Mouse (Mus musculus) cerebellum, adult 9-11 months (tissue): ENCODE measurements at regions not wholly inside any gene's neighbourhood (a gene's known extent, or its start where the extent isn't known, plus 50 kb on each side); places are given as distances from the start of the nearest gene placed in this dataset.
A peak's percentile ranks its signal among the peaks of the same experiment; 100 is the strongest.

ENCODE experiments used
- DNase-seq: peaks from one replicate; pipeline ENCODE4 v3.0.0; 2022

DNA sequence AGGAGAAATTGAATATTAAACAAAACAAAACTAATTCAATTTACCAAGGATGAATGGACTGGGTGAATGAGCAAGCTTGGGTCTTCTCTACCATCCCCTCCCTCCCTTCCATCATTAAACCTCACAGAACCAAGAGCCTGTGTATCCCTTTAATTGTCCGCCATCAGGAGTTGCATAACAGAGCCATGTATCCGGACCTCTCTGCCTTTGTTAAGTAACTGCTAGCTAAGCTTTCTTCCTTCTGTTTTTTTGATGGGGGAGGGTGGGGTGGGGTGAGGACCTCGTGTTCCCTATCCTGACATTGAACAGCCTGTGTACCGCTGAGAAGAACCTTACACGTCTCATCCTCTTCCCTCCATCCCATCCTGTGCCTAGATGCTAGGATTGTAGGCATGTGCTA, 274.0 kb downstream of the Pmp22 start:
- no peak for DNase-seq

- DNase-seq = peak; percentile 2
These were observed 275.9 kb downstream of the Pmp22 start for GRCm38 (mm10) chr11:63404719-63405118.

DNA sequence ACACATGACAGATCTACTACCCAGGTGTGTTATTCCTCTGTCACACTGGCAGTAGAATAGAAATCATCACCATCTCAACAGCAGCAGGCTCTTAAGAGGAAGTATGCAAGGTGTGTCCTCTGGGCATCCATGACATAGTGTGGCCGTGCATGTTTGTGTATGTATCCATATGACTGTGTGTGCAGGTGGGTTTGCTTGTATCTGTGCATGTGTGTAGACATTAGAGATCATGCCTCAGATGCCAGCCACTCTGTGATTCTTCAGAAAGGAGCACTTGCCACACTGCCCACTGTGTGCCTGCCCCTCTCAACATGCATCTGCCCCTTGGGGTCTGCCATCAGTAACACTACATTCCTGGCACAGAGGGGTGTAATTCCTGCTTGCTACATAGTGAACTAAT, 280.6 kb downstream of the Pmp22 start:
- DNase-seq = no peak

GRCm38 (mm10) chr11:63410921-63411320, 282.1 kb downstream of the Pmp22 start:
- no peak for DNase-seq

GRCm38 (mm10) chr11:63412364-63412991, 283.7 kb downstream of the Pmp22 start:
- DNase-seq = no peak

DNA sequence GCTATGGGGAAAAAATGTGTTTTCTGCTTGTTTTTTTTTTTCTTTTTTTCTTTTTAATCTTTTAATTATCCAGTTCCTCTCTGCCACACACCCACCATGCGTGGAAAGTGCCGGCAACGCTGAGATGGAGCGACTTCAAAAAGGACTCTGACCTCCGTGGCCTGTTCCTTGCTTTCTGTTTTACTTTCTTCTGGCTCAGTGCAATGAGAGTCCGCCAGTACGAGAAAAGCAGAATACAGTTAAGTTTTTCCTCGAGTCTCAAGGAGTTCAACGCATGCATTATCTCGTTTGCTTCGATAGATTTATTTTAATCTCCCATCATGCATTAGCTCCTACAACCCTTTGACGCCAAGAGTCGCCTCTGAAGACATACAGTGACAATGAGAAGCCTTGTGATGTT, 284.3 kb downstream of the Pmp22 start:
- DNase-seq = no peak

DNA sequence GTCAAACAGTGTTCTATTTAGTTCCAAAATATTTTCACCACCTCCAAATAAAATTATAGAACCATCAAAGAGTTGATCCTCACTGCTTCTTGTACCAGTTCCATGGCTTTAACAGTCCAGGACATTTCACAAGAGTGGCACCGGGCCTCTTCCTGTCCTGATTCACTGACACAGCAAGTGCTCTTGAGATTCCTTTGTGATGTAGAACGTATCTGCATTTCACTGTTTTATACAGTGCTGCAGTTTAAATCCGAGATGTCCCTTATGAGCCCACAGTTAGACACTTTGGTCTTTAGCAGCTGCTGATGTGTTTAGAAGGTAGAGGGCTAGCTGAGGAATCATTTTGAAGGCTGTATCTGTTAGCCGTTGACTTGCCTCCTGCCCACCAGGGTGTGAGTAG, 284.8 kb downstream of the Pmp22 start:
- DNase-seq = no peak

GRCm38 (mm10) chr11:63418042-63418776, 289.4 kb downstream of the Pmp22 start:
- no peak for DNase-seq

- DNase-seq = no peak
These were observed 291.6 kb downstream of the Pmp22 start for GRCm38 (mm10) chr11:63420341-63420740.

DNA sequence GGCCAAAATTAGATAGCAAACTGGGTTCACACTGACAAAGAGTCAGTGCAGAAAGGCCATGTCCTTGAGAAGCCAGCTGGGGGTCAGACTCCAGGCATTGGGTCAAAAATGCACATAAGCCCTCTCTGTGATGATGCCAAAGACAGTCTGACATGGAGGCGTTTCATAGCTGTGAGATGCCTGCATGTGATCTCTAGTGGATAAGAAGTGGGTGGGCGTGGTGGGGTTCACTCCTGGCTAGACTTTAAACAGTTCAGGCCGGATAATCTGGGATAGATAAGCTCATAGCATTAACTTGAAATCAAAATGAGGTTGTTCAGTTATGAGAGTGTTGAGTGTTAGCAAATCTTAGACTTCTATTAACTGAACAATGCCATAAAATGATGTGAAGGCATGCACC, 293.3 kb downstream of the Pmp22 start:
- DNase-seq = no peak

DNA sequence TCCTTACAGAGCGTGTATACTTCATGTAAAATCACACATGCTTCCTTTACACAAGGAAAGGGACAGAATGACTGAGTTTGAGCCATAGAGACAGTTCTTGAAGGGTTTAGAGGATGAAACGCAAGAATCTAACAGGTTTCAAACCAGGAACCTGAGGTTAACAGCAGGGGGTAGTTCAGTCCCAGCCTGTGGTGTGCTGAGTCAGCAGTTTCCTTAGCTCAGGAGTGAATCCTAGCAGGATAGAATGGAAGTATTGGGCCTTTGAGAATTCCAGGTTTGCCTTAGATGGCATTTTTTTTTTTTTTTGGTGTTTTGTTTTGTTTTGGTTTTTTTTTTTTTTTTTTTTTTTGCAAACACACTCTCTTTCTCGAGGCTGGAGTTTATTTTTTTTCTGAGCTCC, 295.5 kb downstream of the Pmp22 start:
- DNase-seq = no peak

GRCm38 (mm10) chr11:63425741-63426140, 297.0 kb downstream of the Pmp22 start:
- DNase-seq = no peak

GRCm38 (mm10) chr11:63453786-63454185, 325.0 kb downstream of the Pmp22 start:
- no peak for DNase-seq

DNA sequence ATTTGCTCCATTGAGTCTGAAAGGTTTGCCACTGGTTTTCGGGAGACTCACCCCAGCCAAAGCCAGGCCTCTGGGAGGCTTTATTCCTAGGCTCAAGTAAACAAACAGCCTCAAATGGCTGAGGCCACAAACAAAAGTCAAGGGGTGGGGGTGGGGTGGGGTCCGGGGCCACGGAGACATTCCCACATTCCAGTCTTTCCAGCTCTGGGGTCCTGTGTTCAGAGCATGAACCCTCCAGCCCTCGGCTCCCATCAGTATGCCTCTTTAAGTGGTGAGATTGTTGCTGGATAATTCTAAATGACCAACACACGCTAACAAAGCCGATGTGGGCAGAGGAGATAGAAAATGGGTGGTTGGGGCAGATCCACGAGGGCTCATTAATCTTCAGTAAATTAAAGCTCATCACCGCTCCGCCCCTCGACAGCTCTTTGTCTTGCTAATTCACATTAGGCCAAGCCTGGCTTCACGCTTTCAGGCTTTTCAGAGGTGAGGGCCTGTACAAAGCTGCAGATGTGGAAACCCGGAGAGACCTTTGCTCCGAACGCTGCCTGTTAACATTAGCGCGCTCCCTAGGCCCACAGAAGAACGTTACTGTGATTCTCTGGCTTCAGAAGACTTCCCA, 326.2 kb downstream of the Pmp22 start:
- DNase-seq = no peak

DNA sequence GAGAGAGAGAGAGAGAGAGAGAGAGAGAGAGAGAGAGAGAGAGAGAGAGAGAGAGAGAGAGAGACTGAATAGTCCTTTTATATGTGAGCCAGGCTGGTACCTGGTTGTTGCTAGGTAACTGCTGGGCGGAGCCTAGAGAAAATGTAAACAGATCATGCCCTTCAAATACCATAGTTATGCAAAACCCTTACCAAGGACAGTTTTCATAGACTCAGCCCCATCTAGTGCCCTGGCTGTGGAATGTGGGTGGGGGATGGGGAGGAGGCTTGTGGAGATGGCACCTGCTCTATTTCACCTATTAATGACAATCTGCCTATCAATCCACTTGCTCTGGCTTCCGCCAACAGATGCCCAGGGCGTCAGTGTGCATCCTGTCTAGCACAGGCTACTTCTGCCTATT, 327.6 kb downstream of the Pmp22 start:
- DNase-seq = no peak

- DNase-seq = no peak
These were observed 328.5 kb downstream of the Pmp22 start for GRCm38 (mm10) chr11:63457250-63457649.

- no peak for DNase-seq
These were observed 331.4 kb downstream of the Pmp22 start for GRCm38 (mm10) chr11:63460146-63460545.

GRCm38 (mm10) chr11:63463797-63464331, 335.1 kb downstream of the Pmp22 start:
- no peak for DNase-seq

- DNase-seq = no peak
These were observed 337.2 kb downstream of the Pmp22 start for GRCm38 (mm10) chr11:63465941-63466340.

GRCm38 (mm10) chr11:63466541-63466940, 337.8 kb downstream of the Pmp22 start:
- no peak for DNase-seq

DNA sequence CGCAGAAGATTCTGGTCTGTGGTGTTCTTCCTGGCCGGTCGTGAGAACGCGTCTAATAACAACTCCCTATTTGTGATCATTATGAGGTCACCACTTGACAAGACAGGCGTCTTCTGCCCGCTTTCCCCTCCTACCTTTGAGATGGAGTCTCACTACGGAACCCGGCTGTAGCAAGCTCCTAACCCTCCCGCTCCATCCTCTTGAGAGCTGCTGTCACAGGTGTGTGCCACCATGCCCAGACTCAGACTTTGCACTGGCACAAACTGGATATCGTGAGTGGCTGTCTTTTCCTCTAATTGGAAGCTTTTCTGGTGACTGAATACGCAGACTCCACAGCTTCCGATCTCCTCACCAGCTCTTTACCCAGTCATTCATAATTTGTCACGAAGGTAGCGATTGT, 346.0 kb downstream of the Pmp22 start:
- DNase-seq = no peak

- DNase-seq = no peak
These were observed 353.0 kb downstream of the Pmp22 start for GRCm38 (mm10) chr11:63481676-63482310.

DNA sequence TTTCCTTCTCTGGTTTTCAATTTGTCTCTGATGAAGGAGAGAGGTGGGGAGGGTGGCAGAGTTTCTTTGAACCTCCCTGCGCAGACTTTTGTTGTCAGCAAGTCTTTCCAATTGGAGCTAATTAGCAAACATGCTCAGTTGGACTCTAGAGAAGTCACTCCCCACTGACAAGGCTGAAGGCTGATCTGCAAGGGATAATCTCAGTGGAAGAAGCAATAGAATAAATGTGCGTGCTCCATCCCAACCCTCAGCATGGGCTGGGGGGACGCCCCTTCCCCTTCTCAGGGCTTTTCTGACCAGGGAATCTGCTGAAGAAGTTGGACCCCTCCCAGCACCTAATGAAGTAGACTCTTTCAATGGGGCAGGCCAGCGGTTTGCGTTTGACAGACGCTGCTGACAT, 353.8 kb downstream of the Pmp22 start:
- DNase-seq = no peak

DNA sequence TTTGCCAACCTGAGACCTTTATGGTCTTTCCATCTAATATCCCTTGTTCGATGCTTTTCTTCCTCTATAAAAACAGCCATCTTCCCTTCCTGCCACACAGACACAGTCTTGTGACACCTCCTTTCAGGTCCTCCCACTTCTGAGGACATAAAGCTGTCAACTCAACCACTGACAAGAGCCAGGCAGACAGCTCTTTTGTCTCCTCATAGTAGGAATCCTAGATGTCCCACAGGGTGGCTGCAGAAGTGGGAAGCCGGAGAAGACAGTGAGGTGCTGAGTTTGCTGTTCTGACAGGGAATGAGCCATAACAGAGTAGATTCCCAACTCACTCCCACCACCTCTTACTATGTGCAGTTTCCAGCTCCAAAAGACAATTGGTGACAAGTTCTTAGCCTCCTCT, 358.4 kb downstream of the Pmp22 start:
- DNase-seq = no peak
